Mouse (Mus musculus): ENCODE measurements around the gene Fxn. TPM values are rescaled to one million over a fixed set of nuclear protein-coding genes. Genes with fewer than 3 reads are reported as not detected.

The Fxn gene
- total and polyA plus RNA-seq, 3 experiments, result 25.8 to 34.6 (median 31.1) TPM

DNA sequence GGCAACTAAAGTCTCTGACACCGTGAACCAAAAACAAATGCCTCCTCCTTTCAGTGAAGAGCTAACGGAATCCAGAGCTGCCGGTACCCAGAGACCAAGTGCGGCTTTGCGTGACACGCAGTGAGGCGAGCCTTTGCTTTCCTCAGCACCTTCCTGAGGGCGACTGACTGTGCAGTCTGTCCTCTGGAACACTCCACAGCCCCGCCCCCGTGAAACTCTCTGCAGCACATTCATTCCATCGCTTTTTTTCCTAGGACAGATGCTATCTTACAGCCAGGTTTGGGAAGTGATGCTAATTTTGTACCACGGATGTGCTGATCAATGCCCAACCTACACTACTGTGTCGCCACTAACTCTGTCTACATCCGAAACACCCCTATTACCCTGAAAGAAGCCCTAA, 17.7 kb downstream of the Fxn start:
- dilution Hi-C loops (cut with MboI; ENCODE audit: extremely low pct_ligation_motif_present, extremely low pct_unique_long_range_greater_than_20kb, low sequenced_read_pairs) (no loop called here), in situ Hi-C loops (cut with MboI; ENCODE audit: low pct_ligation_motif_present, low pct_unique_long_range_greater_than_20kb, low sequenced_read_pairs) (loop anchor here (25.0 kb wide), 1 partner anchor 275 kb away; no protein-coding TSS in a partner anchor)
- Histone ChIP-seq H3K27me3 (replicated peaks) (no peaks in the 10 kb centered on the region), H3K9me3 (replicated peaks; ENCODE audit: low read length) (no peaks in the 10 kb centered on the region), H3K4me3 (replicated peaks in 1 of 3; ENCODE audit: low read depth in 2 of 3, low read length in 2 of 3, poor library complexity in 1 of 3) (no peak overlapping the region), H3K27ac (ENCODE audit: insufficient read depth, low read depth) (no peak overlapping the region), H3K36me3 (replicated peaks in 1 of 2; ENCODE audit: control insufficient read depth in 1 of 2, insufficient read depth in 1 of 2, low read length in 1 of 2) (peaks cover 11 to 69% of the 10 kb centered on the region in 2 experiments), H3K4me1 (ENCODE audit: control insufficient read depth in 1 of 2, insufficient read depth in 2 of 2) (no peaks in the 10 kb centered on the region), H3K79me2 (replicated peaks; ENCODE audit: control insufficient read depth, extremely low read depth, insufficient read depth, poor library complexity, severe bottlenecking) (no peaks in the 10 kb centered on the region), H3K4me2 (ENCODE audit: insufficient read depth, low read depth, poor library complexity, severe bottlenecking) (no peak overlapping the region), H3K9ac (ENCODE audit: insufficient read depth, low read depth) (no peak overlapping the region)
- no peak for DNase-seq (ENCODE audit: extremely low read depth)
- no peak for TF ChIP-seq CHD1 (IDR thresholded peaks at IDR 0.05; ENCODE audit: low read depth, low read length)
- no peak for TF ChIP-seq RAD21 (IDR thresholded peaks at IDR 0.05; ENCODE audit: low read depth, low read length)
- no peak for TF ChIP-seq MAFK (IDR thresholded peaks at IDR 0.05; ENCODE audit: insufficient replicate concordance, low read length)
- TF ChIP-seq UBTF (IDR thresholded peaks at IDR 0.05; ENCODE audit: low read depth, low read length), result no peak
- no peak for TF ChIP-seq JUN (IDR thresholded peaks at IDR 0.05; ENCODE audit: insufficient read depth, low read depth, low read length)
- TF ChIP-seq HCFC1 (IDR thresholded peaks at IDR 0.05; ENCODE audit: low read depth, low read length), result no peak
- TF ChIP-seq JUND (conservative IDR thresholded peaks at IDR 0.05; ENCODE audit: low read depth, low read length), result no peak

GRCm38 (mm10) chr19:24259390-24260351, 20.7 kb downstream of the Fxn start:
- Histone ChIP-seq H3K36me3 (replicated peaks in 1 of 2; ENCODE audit: control insufficient read depth in 1 of 2, insufficient read depth in 1 of 2, low read length in 1 of 2) (peaks cover 6 to 45% of the 10 kb centered on the region in 2 experiments), H3K4me3 (replicated peaks in 1 of 3; ENCODE audit: low read depth in 2 of 3, low read length in 2 of 3, poor library complexity in 1 of 3) (no peak overlapping the region), H3K4me1 (ENCODE audit: control insufficient read depth in 1 of 2, insufficient read depth in 2 of 2) (no peaks in the 10 kb centered on the region), H3K79me2 (replicated peaks; ENCODE audit: control insufficient read depth, extremely low read depth, insufficient read depth, poor library complexity, severe bottlenecking) (no peaks in the 10 kb centered on the region), H3K4me2 (ENCODE audit: insufficient read depth, low read depth, poor library complexity, severe bottlenecking) (no peak overlapping the region), H3K27ac (ENCODE audit: insufficient read depth, low read depth) (no peak overlapping the region), H3K9me3 (replicated peaks; ENCODE audit: low read length) (no peaks in the 10 kb centered on the region), H3K9ac (ENCODE audit: insufficient read depth, low read depth) (no peak overlapping the region), H3K27me3 (replicated peaks) (no peaks in the 10 kb centered on the region)
- TF ChIP-seq ZNF384 (IDR thresholded peaks at IDR 0.05; ENCODE audit: low read depth, low read length), result no peak
- no peak for TF ChIP-seq CTCF (conservative IDR thresholded peaks at IDR 0.05 in 1 of 2, IDR thresholded peaks at IDR 0.05 in 1 of 2; ENCODE audit: low read depth in 2 of 2, low read length in 2 of 2)
- no peak for TF ChIP-seq USF2 (conservative IDR thresholded peaks at IDR 0.05; ENCODE audit: low read depth, low read length)
- TF ChIP-seq MAX (IDR thresholded peaks at IDR 0.05; ENCODE audit: low read length), result no peak
- TF ChIP-seq CHD2 (IDR thresholded peaks at IDR 0.05; ENCODE audit: low read length), result no peak
- no peak for TF ChIP-seq NELFE (IDR thresholded peaks at IDR 0.05; ENCODE audit: low read depth, low read length)
- TF ChIP-seq HCFC1 (IDR thresholded peaks at IDR 0.05; ENCODE audit: low read depth, low read length), result no peak
- TF ChIP-seq PAX5 (IDR thresholded peaks at IDR 0.05; ENCODE audit: low read length), result no peak
- no peak for TF ChIP-seq JUN (IDR thresholded peaks at IDR 0.05; ENCODE audit: insufficient read depth, low read depth, low read length)
- TF ChIP-seq NRF1 (IDR thresholded peaks at IDR 0.05; ENCODE audit: low read depth, low read length), result no peak
- TF ChIP-seq POLR2AphosphoS2 (IDR thresholded peaks at IDR 0.05; ENCODE audit: low read depth, low read length), result no peak
- no peak for TF ChIP-seq RCOR1 (conservative IDR thresholded peaks at IDR 0.05; ENCODE audit: low read depth, low read length)
- no peak for TF ChIP-seq IRF4 (IDR thresholded peaks at IDR 0.05; ENCODE audit: low read depth, low read length)
- TF ChIP-seq MAFK (IDR thresholded peaks at IDR 0.05; ENCODE audit: insufficient replicate concordance, low read length), result no peak
- TF ChIP-seq CHD1 (IDR thresholded peaks at IDR 0.05; ENCODE audit: low read depth, low read length), result no peak
- in situ Hi-C loops (cut with MboI; ENCODE audit: low pct_ligation_motif_present, low pct_unique_long_range_greater_than_20kb, low sequenced_read_pairs), result loop anchor here (25.0 kb wide), 1 partner anchor 272 kb away; no protein-coding TSS in a partner anchor
- no peak for DNase-seq (ENCODE audit: extremely low read depth)
- dilution Hi-C loops (cut with MboI; ENCODE audit: extremely low pct_ligation_motif_present, extremely low pct_unique_long_range_greater_than_20kb, low sequenced_read_pairs), result no loop called here
